Mouse (Mus musculus): ENCODE data around the gene Hexdc.

Hexdc gene

DNA sequence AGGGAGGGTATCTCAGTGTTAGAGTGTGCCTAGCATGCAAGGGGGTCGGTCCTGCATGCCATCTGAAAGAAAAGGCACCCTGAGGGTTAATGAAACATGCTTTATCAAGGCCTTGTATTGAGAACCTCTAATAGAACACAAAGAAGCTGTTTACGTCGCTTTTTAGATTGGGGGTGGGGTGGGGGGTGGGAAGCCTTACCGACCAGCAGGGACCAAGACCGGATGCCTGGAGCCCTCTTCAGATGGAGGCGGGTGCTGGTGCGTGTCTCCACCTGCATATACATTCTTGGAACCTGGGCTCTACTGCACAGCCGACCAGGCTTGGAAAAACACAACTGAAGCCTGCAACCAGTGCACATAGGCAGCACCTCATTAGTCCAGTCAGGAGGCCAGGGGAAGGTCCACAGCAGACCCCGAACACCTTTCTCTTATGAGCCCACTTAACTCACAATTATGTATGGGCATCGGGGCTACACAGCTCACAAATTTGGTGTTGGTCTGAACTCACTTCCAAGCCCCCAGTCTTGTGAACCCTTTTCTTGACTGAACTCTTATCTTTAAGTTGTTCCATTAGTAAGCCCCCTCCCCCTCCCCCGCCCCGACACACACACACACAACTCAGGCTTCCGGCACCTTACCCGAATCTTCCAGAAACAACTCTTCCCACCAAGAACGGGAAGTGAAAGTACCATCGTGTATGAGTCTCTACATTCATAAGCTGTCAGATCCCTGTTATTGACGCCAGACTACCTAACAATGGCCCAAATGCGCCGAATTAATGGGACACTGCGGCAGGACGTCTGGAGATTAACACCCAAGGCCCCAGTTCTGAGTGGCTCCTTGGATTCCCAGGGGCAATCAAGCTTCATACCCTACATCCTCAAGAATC is 24.1 kb downstream of the Hexdc start:
- no peak for DNase-seq (ENCODE audit: low spot score)

DNA sequence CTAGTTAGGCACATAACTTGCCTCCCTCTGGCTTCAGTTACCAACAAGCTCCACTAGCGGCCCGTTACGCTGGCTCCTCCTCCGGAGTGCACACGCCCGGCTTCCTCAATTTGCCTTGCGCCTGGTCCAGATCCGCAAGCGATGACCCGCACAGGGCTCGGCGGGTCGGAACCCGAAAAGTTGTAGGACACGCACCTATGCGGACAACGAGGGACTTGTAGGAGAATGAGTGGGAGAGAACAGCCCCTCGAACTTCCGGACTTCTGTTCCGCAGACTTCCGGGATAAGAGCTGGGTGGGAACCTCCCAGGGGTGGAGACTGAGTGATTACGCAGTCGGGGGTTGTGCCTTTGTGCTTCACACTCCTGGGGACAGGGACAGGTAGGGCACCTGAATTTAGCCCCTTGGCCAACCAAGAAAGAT is 24.8 kb downstream of the Hexdc start, which contains the start of gene Cybc1:
Cybc1 (minus strand) TSS at position 305 of the 422 bp plus-strand sequence.
- DNase-seq (ENCODE audit: low spot score), result peak; percentile 72

DNA sequence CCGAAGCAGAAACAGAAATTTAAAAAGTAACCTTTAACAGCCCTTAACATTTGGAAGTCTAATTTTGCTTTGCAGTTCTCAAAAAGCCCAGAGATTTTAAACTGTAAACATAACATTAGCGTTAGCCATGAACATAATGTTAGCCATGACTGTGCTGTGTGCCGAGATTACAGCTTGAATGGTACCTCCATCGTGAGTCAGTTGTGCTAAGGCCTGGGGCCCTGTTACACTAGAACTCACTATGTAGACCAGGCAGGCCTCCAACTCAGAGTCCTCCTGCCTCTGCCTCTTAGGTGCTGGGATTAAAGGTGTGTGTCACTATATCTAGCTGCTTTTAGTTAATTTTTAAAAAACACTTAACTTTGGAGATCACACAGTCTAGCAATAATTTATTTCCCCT is 27.0 kb downstream of the Hexdc start:
- no peak for DNase-seq (ENCODE audit: low spot score)

DNA sequence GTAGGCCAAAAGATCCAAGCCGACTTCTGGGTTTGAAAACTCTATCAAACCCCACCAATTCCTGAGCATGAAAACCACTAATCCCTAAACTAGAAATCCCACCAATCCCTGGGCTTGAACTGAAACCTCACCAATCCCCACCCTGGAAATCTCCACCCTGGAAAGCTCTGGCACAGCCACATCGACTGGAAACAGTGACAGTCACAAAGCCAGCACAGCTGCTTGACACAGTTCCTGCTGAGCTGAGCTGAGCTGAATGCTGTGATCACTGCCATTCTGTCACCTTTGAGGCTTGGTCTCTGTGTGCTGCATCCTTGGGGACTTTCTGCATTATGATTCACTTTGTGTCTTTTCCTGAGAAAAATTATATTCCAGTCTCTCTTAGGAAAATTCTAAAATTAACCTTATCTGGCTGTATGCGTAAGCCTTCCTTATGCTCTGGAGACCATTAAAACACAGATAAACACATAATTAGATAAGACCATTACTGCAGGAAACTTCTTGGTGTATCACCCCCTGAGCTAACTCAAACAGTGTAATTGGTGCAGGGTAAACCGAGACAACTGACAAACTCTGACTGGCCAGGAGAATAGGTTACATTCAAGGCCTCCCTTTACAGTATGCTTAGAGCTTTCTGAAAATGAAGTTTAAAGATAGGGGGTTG is 27.5 kb downstream of the Hexdc start:
- no peak for DNase-seq (ENCODE audit: low spot score)

DNA sequence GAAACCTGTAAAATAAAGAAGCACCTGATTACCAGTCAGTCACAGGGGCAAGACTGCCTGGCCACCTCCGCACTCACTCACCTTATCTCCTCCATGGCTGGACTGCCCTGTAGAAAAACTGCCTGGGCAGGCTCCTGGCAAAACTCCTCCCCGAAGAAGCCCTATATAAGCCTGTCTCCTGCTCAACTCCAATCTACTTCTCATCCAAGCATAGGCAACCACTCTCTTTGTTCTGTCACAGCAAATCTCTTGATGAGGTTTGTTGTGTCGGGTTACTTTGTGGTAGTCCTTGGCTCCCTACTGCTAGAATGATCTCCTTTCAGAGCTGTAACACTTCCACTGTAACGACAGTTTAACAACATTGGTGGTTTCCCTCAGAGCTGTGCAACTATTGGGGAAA is 28.5 kb downstream of the Hexdc start:
- no peak for DNase-seq (ENCODE audit: low spot score)

DNA sequence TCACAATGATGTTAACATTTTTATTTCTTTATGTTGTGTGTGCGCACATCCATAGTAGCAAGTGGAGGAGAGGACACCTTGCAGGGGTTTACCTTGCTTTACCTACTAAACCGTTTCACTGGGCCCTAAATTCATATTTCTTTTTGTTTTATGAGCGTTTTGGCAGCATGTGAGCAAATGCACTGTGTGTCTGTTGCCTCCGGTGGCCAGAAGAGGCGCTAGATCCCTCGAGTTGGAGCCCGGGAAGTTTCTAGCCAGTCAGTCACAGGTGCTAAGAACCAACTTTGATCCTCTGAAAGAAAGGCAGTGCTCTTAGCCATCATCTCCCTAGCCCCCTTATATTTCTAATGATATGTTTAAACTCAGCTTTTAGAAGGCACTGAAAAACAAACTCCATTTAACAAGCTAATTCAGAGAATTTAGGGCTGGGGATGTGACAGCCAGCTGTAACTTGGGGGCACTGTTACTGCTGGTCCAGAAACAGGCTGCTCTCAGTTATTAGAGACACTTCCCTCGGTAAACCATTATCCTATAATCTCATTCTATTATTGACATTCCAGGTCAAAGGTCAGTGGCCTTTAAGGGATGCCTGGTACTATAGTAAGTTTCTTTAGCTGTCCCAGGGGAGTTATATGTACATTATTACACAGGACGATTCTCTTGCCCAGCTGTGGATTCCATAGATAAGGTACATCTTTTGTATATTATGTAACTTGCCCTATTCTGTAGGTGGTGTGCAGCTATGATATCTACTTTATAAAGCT is 31.4 kb downstream of the Hexdc start:
- peak; percentile 70 for DNase-seq (ENCODE audit: low spot score)

DNA sequence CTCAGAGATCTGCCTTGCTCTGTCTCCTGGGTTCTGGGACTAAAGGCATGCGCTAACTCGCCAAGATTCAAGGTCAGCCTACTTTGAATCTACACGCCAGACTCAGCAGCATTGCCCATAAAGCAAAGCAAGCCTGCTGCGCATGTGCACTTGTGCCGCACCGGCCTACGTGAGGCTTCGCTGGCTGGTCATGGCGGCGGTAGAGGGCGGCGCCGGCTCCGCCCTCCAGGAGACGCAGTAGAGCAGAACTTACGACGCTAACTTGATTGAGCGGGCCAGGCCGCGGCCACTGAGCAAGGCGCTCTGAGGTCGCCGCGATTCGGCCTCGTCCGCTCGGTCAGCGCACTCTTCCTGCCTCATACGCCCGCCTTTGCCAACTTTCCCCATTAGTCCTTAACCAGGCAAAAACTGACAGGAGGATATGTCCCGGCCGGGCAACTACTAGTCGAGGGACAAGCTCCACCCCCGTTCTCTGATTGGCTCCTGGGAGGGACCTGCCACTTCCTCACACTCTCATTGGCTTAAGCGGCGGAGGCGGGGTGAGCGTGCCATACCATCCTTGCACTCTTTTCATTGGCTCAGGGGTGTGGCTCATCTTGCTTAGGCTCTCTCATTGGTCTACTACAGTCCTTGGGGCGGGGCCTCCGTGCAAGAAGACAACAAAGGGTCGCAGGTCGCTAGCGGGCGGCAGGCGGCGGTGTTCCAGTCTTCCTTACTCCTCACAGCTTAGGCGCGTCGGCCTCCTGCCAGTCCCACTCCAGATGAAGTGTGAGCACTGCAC is 32.5 kb downstream of the Hexdc start, which contains the start of gene Narf:
Narf (plus strand) TSS at position 690 of the 781 bp plus-strand sequence.
- peak; percentile 98 for DNase-seq (ENCODE audit: low spot score)

DNA sequence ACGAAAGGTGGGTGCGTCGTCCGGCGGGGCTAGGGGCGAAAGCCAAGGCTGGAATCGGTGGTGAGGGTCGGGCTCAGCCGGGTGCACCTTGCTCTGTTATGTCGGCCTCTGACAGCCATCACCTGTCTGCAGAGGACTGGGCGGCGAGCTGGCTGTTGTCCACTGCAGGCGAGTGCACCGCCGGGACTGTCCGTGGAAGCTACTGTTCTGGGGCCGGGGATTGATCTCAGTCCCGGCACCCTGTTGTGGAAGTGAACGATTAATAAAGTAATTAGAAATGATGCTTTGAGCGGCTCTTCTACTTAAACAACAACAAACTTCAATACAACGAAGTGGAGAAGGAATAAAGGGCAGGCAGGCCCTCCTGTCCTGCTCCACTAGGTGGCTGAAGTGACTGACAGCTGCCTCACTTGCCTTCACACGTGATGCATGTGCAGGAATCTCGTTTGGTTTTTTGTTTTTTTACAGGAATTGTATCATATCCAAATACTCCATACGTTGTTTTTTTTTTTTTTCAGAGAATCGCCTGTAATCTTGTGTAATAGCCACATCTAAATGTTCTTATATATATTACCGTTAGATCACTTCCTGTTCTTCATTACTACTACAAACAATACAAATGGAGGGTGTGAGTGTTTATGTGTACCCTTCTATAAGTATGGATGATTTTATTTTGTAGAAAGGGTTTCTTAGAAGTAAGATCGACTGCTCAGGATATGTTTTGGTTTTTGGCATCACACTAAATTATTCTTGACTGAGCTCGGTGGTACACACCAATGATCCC is 33.3 kb downstream of the Hexdc start:
- DNase-seq (ENCODE audit: low spot score), result no peak

DNA sequence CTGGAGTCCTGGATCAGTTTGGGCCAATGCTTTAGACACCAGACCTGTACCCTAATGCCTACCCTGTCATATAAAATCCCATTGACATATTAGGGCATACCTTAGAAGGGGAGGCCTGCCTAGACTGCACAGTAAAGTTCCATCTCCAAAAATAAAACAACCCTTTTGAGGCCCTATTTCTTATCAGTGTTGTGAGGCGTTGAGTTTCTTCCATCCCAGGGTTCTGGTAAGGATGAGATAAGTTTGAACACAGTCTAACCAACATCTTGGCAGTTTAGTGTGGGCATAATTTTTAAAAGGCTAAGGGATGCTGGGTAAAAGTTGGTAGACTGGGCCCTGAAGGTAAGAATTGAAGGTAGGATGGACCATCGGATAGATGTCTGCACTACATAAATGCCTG is 35.4 kb downstream of the Hexdc start:
- DNase-seq (ENCODE audit: low spot score), result no peak

DNA sequence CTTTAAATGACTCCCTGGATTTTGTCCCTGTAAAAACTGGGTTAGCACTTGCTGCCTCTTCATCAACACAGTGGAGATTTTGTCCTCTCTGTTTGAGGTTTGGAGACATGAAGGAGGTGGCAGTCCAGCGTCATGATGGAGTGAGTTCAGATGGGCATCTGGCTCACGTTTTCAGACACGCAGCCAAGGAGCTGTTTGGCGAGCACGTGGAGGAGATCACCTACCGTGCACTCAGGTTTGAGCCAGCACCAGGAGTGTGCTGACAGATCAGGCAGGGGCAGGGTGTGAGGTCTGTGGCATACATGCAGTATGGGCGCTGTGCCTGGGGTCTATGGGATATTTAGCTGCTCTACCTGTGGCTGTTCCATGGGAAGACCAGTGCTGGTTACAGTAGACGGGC is 46.0 kb downstream of the Hexdc start:
- no peak for DNase-seq (ENCODE audit: low spot score)

DNA sequence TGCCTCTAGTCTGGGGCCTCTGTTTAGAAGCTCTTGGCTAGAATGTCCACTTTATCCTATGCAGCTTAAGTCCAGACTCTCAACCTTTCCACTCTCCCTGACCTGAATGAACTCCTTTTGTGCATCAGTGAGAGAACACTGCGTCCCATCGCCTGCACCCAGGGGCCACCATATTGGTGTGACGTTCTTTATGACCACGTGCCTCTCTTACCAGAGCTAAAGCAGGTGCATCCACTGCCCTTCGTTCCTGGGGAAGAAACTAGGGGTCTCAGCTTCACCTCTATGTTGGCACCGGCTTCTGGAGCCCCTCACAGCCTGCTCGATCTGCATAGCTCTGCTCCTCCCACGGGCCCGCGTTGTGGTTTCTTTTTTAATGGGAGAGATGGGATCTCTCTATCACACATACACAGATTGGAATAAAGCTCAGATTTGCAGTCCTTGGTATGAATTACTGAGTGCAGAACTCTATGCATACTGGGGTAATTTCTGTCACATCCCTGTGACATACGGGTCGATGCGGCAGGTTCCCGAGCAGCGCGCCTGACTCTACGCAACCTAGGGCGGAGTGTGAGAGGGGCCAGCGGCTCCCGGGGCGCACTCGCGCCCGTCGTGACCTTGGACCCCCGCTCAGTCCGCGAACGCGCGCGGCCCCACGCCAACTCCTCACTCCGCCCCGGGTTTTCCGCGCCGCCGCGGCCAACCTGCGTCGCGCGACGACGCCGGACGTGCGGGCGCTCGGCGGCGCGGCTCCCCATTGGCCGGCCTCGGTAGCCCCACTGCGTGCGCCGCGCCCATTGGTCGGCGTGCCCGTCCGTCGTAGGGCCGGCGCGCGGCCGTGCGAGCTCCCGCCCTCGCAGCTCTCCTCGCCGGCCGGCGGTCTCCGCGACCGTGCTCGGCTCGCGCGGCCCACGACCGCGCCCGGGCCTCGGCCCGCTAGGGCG is 55.2 kb downstream of the Hexdc start, which contains the start of gene Foxk2:
Foxk2 (plus strand) TSS at position 831 of the 941 bp plus-strand sequence.
- peak; percentile 97 for DNase-seq (ENCODE audit: low spot score)

DNA sequence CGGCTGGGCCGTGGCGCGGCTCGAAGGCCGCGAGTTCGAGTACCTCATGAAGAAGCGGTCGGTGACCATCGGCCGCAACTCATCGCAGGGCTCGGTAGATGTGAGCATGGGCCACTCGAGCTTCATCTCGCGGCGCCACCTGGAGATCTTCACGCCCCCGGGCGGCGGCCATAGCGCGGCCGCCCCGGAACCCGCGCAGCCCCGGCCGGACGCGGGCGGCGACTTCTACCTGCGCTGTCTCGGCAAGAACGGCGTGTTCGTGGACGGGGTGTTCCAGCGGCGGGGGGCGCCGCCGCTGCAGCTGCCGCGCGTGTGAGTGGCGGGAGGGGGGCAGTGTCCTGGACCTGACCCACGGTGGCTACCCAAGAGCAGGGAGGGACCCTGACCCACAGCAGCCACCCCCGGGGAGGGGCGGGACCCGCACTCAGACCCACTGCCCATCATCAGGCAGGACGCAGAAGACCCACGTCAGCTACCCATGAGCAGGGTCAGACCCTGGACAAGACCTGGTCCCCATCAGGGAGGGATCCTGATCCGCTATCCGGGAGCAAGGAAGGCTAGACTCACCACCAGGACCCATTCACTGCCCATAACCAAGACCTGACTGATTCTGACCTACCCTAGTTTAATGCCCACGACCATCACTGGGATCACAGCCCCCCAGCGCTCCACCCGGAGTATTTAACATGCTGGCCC is 56.1 kb downstream of the Hexdc start:
- peak; percentile 66 for DNase-seq (ENCODE audit: low spot score)

DNA sequence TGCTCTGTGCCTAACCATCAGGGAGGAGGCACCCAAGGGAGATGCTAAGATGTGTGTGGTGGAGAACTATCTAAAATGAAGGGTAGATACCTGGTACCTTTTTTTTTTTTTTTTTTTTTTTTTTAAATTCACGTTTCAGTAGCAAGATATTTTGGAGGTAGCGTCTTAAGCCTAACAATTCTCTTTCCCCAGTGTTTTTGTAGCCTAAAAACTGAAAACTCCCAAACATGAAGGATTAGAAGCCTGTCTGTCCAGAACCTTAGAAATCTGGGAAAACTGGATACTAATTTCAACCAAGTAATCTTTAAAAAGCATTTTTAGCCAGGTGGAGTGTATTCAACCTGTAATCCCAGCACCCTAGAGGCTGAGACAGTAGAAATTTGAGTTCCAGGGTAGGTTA is 56.8 kb downstream of the Hexdc start:
- no peak for DNase-seq (ENCODE audit: low spot score)
